Mouse (Mus musculus) T-helper 17 cell (primary cell): Measurements from ENCODE around the gene Mef2d.

Experiments
- in situ Hi-C, 2 experiments: fragments of 300-600 bp; cut with MboI, MseI; formaldehyde crosslinking; loops; 1 replicate in 1 of 2; 2 replicates in 1 of 2; pipeline ENCODE4 v1.15.1; 2025; ENCODE audit warnings: high pct_unique_total_duplicates in 2 of 2

Mef2d gene

DNA sequence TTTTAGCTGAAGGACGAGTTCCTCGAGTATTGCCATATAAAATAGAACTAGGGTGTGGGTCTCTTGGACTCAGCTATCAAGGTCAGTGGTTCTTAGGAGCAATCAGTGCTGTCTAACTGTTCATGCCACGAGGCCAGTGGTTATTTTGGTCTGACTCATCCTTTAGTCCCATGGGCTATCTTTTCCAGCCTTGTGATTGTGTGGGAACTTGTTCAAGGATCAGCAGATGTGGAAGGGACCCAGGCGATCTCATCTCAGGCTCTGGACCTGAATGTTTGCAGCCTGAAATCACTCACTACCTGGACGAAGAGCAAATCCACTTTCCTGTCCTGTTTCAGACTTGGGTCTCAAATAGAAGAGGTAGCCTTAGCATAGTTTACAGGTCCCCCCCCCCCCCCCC is 34.9 kb downstream of the Mef2d start:
- in situ Hi-C loops, result loop anchor here in 1 of 2 experiments (25.0 kb wide), 1 partner anchor 1990 kb away; no protein-coding TSS in a partner anchor

DNA sequence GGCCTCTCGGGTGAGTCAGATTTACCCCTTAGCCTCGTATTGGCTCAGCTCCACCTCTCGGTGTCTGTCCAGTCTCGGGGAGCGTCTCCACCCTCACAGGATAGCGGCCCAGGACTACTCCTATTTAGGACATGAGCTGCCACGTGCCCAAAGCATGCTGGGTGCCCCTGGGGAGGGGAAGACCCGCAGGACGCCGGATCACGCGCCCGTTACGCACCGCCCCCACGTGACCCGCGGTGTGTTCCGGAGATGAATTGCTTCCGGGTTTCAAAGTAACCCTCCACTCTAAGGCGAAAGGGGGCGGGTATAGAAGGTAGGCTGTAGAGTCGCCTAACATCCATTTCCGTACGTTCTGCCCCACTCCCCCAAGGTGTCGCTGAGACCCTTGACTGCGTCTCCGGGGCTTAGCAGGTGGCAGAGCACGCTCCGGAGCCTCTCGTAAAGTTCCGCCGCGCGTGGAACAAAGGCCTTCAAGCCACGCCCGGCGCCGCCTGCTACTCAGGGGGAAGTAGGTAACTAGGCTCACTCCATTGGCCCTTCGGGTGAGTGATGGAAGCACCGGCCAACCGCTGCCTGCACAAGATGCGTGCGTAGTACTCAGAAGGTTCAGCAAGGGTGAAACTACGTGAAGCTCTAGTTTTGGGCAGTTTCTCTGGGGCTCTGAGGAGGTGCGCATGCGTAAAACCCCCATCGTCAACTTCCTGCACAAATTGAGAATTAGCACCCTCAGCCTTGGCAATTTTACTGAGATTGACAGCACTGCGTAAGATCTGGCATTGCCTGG is 35.6 kb downstream of the Mef2d start:
- in situ Hi-C loops, result loop anchor here in 1 of 2 experiments (25.0 kb wide), 1 partner anchor 1990 kb away; no protein-coding TSS in a partner anchor

- in situ Hi-C loops, result loop anchor here in 1 of 2 experiments (25.0 kb wide), 1 partner anchor 1991 kb away; no protein-coding TSS in a partner anchor
Observed at GRCm38 (mm10) chr3:88178346-88178733, 36.2 kb downstream of the Mef2d start.

DNA sequence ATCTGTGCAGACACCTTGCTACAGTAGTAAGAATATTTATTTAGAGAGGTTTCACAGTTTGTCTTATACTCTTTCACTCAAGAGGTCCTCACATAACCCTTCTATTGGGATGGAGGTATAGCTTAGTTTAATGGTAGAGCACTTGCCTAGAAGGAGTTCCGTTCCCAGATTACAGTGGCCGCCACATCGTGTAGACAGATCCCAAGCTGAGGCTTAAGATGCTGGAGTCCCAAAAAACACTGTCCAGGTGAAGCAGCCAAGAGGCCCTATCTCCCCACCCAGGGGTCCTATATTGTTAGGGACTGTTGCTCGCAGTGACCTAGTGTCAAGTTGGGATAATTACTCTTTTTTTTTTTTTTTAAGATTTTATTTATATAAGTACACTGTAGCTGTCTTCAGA is 36.8 kb downstream of the Mef2d start:
- in situ Hi-C loops, result loop anchor here in 1 of 2 experiments (25.0 kb wide), 1 partner anchor 1992 kb away; no protein-coding TSS in a partner anchor

DNA sequence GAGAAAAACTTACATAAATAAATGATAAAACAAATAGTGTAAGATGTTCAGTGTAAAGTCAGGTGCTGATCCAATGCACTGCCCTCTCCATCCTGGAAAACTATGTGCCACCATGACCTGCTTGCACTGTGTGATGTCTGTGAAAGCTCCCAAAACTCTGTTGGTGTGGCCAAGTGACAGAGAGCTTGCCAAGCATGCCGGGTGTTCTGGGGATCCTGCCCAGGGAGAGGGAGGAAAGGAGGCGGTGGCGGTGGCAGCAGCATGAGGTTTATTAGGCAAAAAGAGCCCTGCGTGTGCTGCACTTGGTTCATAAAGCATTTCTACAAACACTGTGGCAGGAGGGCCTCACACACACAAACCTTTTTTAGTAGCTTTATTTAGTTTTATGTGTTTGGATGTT is 39.2 kb downstream of the Mef2d start:
- in situ Hi-C loops, result loop anchor here in 1 of 2 experiments (25.0 kb wide), 1 partner anchor 1994 kb away; no protein-coding TSS in a partner anchor

GRCm38 (mm10) chr3:88186424-88186823 is 44.3 kb downstream of the Mef2d start:
- in situ Hi-C loops, result loop anchor here in 1 of 2 experiments (25.0 kb wide), 1 partner anchor 1999 kb away; no protein-coding TSS in a partner anchor

GRCm38 (mm10) chr3:88191146-88191545 is 49.0 kb downstream of the Mef2d start:
- in situ Hi-C loops, result loop anchor here (5.0 to 25.0 kb wide), 4 partner anchors 41 to 2004 kb away; no protein-coding TSS in a partner anchor

DNA sequence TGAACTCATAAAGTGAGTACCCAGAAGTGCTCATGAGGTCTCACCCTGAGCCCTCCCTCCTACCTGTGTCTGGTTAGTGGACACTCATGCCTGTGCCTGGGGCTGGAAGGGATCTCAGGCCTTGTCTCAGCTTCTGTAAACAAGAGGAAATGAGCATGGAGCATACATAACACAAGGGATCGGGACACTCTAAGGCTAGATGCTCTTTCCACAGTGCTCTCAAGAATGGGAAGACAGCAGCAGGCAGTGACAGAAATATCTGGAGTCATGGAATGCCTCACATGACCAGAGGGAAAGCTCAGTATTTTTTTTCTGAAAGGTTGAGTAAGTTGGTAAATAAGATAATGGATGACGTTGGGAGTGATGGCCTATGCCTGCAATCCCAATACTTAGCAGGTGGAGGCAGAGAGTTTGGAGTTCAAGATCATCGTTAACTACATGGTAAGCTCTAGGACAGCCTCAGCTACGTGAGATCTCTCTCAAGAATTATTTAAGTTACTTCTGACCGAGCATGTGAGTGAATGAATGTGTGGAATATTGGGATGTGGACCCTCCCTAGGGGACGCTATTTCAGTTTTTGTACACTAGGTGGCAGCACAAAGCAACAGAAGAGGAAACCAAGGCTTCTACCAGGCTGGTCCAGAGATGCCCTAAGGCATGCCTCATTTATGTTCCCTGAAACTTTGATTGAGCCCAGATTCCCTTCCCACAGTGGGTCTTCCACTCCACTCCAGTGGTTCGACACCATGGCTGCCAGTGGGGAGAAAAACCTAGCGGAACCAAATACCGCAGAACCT is 49.8 kb downstream of the Mef2d start:
- in situ Hi-C loops, result loop anchor here (5.0 to 25.0 kb wide), 4 partner anchors 40 to 2005 kb away; no protein-coding TSS in a partner anchor

GRCm38 (mm10) chr3:88197741-88198504 is 55.8 kb downstream of the Mef2d start:
- in situ Hi-C loops, result loop anchor here (10.0 to 25.0 kb wide), 2 partner anchors 77 to 2011 kb away; no protein-coding TSS in a partner anchor

- in situ Hi-C loops, result loop anchor here (10.0 to 25.0 kb wide), 2 partner anchors 76 to 2011 kb away; no protein-coding TSS in a partner anchor
Observed at GRCm38 (mm10) chr3:88198505-88199020, 56.4 kb downstream of the Mef2d start.

DNA sequence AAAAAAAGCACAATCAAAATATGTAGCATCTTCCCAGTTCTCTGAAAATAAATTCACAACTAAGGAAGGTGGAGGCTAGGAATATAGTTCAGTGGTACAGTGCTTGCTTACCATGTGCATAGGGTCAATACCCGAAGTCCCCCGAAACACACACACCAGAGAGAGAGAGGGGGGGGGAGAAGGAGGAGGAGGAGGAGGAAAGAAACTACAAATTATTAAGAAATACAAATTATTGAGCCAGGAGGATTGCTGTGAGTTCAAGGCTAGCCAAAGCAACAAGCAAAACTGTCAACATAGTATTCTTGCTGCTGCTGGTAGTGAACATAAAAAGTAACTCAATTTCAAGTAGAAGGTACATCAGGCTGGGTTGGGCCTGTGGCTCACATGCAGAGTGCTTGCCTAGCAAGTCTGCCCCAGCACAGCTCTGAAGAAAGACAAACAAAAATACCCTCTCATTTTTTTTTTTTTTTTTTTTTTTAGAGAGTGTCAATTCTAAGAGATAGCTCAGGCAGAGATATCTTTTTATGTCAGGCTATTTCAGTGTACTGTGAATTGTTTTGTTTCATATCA is 57.5 kb downstream of the Mef2d start:
- in situ Hi-C loops, result loop anchor here (10.0 to 25.0 kb wide), 2 partner anchors 75 to 2012 kb away; no protein-coding TSS in a partner anchor

DNA sequence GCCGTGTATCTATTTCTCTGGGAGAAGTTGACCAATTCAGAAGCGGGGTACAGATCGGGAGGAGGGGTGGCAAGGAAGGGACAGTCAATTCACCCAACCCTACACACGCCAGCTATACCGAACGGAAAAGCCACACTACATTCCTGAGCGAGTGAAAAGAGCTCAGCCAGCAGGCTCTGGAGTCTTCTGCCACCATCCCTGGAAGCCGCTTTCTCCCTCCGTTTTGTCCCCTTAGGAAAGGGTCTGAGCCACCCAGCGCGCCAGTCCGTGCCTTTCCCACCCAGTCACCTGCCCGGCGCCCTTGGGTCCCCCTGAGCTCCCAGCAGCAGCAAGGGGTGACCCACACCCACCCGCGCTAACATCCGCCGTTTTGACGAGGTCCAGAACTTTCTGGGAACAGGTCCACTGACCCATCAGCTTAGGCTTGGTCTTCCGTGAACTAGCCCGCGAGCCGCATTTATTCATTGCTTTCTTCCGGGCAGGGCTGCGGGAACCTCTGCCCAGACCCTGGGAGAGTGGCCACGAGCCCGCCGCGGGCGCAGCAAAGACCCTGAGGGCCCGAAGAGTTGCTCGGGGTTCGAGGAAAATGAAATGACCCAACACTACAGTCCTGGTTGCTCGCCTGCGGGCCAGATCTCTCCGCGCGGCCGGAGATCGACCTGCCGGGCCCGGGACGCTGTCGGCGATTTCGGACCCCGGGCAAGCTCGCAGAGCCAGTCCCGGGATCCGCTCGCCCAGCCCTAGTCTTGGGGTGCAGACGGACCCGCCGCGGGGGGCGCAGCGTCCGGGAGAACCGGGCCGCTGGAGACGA is 58.2 kb downstream of the Mef2d start:
- in situ Hi-C loops, result no loop called here

DNA sequence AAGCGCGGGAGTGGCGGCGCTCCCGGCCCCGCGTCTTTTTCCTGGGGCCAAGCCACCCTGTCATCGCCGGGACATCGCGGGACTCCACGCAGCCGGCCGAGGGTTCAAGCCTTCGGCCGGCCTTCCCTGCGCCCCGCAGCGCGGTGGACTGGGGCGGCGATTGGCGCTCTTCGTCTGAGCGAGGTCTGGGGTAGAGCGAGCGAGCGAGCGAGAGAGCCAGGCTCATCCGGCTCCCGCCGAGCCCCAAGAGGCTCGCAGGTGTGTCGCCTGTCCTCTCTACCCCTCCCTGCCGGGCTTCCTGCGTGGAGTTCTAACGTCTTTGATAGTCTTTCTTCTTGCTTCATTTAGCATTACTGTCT is 58.8 kb downstream of the Mef2d start:
- in situ Hi-C loops, result no loop called here

DNA sequence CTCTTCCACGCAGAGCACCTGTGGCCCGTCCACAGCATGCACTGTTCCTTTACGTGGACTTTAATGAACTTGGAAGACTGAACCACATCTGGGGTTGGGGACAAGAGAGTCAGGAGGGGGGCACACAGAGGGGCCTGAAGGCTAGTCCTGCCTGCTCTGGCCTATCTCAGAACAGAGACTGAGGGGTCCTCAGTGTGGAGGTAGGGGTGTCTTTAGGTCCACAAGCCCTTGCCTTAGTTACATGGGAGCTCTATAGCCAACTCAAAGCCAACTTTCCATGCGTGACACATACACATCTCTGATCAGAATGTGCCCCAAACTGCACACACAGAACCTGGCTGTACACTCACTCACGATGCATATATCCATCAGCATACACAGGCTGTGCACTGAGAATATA is 59.5 kb downstream of the Mef2d start:
- in situ Hi-C loops, result no loop called here

DNA sequence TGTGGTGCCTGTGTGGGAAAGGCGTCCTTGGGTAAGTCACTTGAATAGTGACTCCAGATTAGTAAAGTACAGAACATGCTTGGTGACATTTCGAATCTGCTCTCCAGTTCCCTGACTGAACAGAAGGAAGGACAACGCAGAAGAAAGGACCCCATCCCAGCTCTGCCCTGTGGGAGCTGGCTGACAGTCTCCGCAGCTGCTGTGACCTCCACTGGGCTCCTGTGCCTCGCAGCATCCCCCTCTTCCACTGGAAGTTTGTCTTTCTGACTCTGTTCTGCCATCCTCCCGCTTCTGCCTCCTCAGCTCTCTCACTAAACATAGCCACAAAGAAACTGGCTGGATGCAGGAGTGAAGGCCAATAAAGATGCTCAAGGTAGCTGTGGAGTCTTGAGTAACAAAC is 60.8 kb downstream of the Mef2d start:
- in situ Hi-C loops, result no loop called here

DNA sequence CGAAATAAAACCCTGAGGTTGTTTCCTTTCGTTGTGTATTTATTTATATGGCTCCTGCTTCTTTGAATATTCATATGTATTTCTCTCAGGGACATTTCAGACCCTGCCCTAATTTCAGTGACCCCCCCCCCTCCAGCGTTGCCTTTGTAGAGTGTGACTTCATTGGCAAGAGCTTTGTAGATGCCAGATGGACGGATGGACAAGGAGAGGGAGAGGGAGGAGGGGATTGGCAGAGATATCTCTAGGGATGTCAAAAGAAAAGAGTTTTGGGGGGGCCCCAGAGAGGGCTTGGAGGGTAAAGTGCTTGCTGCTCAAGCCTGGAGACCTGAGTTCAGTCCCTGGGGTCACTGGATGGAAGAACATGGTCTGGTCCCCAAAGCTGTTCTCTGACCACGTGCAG is 61.3 kb downstream of the Mef2d start:
- in situ Hi-C loops, result no loop called here

DNA sequence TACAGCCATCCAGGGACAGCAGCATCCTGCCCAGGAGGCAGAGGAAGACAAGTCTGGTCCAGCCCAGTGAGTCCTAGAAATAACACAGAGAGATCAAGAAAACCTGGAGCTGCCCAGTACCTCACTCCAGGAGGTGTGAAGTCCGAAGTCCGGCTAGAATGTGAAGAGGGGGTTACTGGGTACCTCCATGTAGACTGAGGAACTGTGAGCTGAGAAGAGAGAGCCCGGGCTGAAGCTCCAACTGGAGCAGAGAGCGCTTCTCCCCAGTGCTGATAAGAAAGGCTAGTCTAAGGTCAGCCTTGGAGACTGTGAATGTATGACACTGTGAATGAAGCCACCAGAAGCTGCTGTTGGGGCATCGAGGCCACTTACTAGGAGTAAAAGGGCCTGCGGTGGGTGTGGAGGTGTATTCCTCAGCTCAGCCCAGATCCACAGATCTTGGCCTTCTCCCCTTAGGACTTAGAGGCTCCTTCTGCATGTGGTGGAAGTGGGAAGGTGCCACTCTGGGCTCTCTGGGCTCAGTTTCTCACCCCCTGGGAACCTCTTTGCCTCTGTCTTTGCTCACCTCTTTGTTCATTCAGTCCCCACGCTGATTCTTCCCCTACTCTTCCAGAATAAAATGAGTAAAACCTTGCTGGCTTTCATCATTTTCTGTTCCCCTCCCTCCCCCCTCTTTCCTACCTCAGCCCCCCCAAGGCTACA is 62.0 kb downstream of the Mef2d start:
- in situ Hi-C loops, result no loop called here

DNA sequence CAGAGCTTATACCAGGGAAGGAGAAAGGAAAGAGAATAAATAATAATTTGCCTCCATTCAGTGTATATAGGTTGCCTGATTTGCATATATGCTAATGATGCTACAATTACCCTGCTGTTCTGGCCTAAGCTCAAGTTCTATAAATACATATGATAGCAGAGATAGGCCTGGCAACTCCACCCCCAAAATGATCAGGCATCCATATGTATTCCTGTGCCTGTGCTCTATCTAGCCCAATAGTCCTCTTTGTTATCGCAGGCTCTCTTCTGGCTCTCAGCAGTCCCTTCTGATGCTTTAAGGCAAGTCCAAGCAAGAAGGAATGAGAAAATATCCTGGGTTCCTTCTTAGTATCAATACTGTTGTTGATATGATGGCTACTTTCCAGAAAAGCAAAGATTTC is 62.6 kb downstream of the Mef2d start:
- in situ Hi-C loops, result no loop called here

GRCm38 (mm10) chr3:88205176-88205562 is 63.0 kb downstream of the Mef2d start:
- in situ Hi-C loops, result no loop called here
